Mouse (Mus musculus): Measurements from ENCODE around the gene Gm21366. TPM values are rescaled to one million over a fixed set of nuclear protein-coding genes. Genes with fewer than 3 reads are reported as not detected.
"Not testable (repeated sequence)": the region's sequence is repeated elsewhere in the genome, so short reads cannot be mapped to it uniquely, and the experiment has no call there.

Gm21366 gene
- total RNA-seq (2021), result not detected
- long read RNA-seq, experiment 1, result 0 reads
- long read RNA-seq, experiment 2, result 0 reads

- DNase-seq (ENCODE audit: low spot score), result not testable (repeated sequence)
These were observed at the start of gene Gm21366 for GRCm38 (mm10) chrY:22861156-22861555. Gm21366 (minus strand) TSS chrY:22861256.

Data from gastrocnemius, adult 18-20 months (tissue).